Mouse (Mus musculus): Measurements from ENCODE around the gene Abhd12.

- TF ChIP-seq CTCF (IDR thresholded peaks at IDR 0.05; ENCODE audit: low read depth) (0 out of 2 replicates have a peak, but pooled peaks have one; percentile 16), EP300 (IDR thresholded peaks at IDR 0.05; ENCODE audit: low read depth) (no peak)
Observed at GRCm38 (mm10) chr2:150861128-150861527, 43.4 kb downstream of the Abhd12 start.
